Mouse (Mus musculus) left cerebral cortex, adult 11 months (tissue): ENCODE results near the gene Tmem202.

Experiments used
- DNase-seq: peaks from one replicate; pipeline ENCODE4 v3.0.0; 2022; ENCODE audit warnings: low spot score

The Tmem202 gene

GRCm38 (mm10) chr9:59539441-59540137, at the start of gene Tmem202, which contains the start of gene Hexa:
Gene Tmem202 (minus strand): TSS chr9:59539847.
Gene Hexa (plus strand): TSS chr9:59539540.
- peak; percentile 66 for DNase-seq

- DNase-seq: peak; percentile 80
Observed at GRCm38 (mm10) chr9:59588710-59589671, 49.3 kb upstream of the Tmem202 start.

- peak; percentile 36 for DNase-seq
Observed at GRCm38 (mm10) chr9:59588252-59588651, 48.6 kb upstream of the Tmem202 start.

- peak; percentile 77 for DNase-seq
Observed at GRCm38 (mm10) chr9:59584871-59585308, 45.2 kb upstream of the Tmem202 start.

GRCm38 (mm10) chr9:59578505-59578867, 38.8 kb upstream of the Tmem202 start:
- DNase-seq: no peak

GRCm38 (mm10) chr9:59577844-59578504, 38.3 kb upstream of the Tmem202 start, which contains the start of gene Celf6:
Gene Celf6 (plus strand): TSS chr9:59577917.
- DNase-seq: peak; percentile 89

GRCm38 (mm10) chr9:59577401-59577800, 37.8 kb upstream of the Tmem202 start:
- no peak for DNase-seq

GRCm38 (mm10) chr9:59571852-59572251, 32.2 kb upstream of the Tmem202 start:
- no peak for DNase-seq

- no peak for DNase-seq
Observed at GRCm38 (mm10) chr9:59567111-59567510, 27.5 kb upstream of the Tmem202 start.

- DNase-seq: no peak
Observed at GRCm38 (mm10) chr9:59565600-59565999, 26.0 kb upstream of the Tmem202 start.

- no peak for DNase-seq
Observed at GRCm38 (mm10) chr9:59553719-59554118, 14.1 kb upstream of the Tmem202 start.

- no peak for DNase-seq
Observed at GRCm38 (mm10) chr9:59552610-59553009, 13.0 kb upstream of the Tmem202 start.

GRCm38 (mm10) chr9:59551620-59552031, 12.0 kb upstream of the Tmem202 start:
- no peak for DNase-seq

GRCm38 (mm10) chr9:59551017-59551416, 11.4 kb upstream of the Tmem202 start:
- DNase-seq: no peak

GRCm38 (mm10) chr9:59550077-59550476, 10.4 kb upstream of the Tmem202 start:
- no peak for DNase-seq

- no peak for DNase-seq
Observed at GRCm38 (mm10) chr9:59548961-59549487, 9.4 kb upstream of the Tmem202 start.

- DNase-seq: no peak
Observed at GRCm38 (mm10) chr9:59547869-59548268, 8.2 kb upstream of the Tmem202 start.

- DNase-seq: no peak
Observed at GRCm38 (mm10) chr9:59544739-59545138, 5.1 kb upstream of the Tmem202 start.

- DNase-seq: no peak
Observed at GRCm38 (mm10) chr9:59542766-59543324, 3.2 kb upstream of the Tmem202 start.

- no peak for DNase-seq
Observed at GRCm38 (mm10) chr9:59541617-59542016, 2.0 kb upstream of the Tmem202 start.

GRCm38 (mm10) chr9:59537651-59538050, 2.0 kb downstream of the Tmem202 start:
- DNase-seq: no peak

GRCm38 (mm10) chr9:59533889-59534288, 5.8 kb downstream of the Tmem202 start:
- no peak for DNase-seq
